Mouse (Mus musculus) CD4-positive, CD25-positive, alpha-beta regulatory T cell (primary cell): Measurements from ENCODE around the gene 4933405O20Rik. TPM values are rescaled to one million over a fixed set of nuclear protein-coding genes. Genes with fewer than 3 reads are reported as not detected.

ENCODE experiments used
- polyA plus RNA-seq: library from polyadenylated mRNA; unstranded; fragments of 100-300 nt; shearing (Covaris generic); gene quantifications from one replicate; pipeline ENCODE4 v1.2.1, GENCODE M21; 2017

Gene 4933405O20Rik
- polyA plus RNA-seq, result not detected

DNA sequence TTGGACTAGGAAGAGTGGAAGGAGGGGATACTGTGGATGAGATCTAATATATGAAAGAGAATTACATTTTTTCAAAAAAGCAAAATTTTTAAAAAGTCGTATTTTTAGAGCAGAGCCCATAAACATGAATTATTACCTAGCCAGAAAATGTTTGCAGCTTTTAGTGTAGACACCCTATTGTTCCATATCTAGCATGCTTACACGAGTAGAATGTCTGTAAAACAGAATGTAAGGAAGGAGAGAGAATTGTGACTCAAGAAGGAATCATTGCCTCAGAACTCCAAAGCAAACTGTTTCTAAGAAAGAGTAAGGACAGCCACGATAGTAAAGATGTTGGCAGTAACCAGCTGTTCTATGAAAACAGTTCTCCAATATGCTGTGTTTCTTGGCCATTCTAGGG, at the start of gene 4933405O20Rik:
4933405O20Rik (plus strand) TSS at position 301 of the 400 bp plus-strand sequence.

